Mouse (Mus musculus): ENCODE measurements at regions not wholly inside any gene's neighbourhood (a gene's known extent, or its start where the extent isn't known, plus 50 kb on each side); places are given as distances from the start of the nearest gene placed in this dataset.

GRCm38 (mm10) chr3:62170647-62171046 lies 167.5 kb upstream of the Arhgef26 start:
- TF ChIP-seq CTCF (IDR thresholded peaks at IDR 0.05) (peak; percentile 32), EP300 (IDR thresholded peaks at IDR 0.05) (no peak)
